Mouse (Mus musculus): Measurements from ENCODE around the gene Tyw1. TPM values are rescaled to one million over a fixed set of nuclear protein-coding genes. Genes with fewer than 3 reads are reported as not detected.

Tyw1 gene
- total and polyA plus RNA-seq, 3 experiments: 34.7 to 46.5 (median 37.1) TPM

GRCm38 (mm10) chr5:130344999-130345398 lies 89.6 kb downstream of the Tyw1 start:
- in situ Hi-C loops (cut with MboI; ENCODE audit: low pct_ligation_motif_present, low pct_unique_long_range_greater_than_20kb, low sequenced_read_pairs): no loop called here
- no peak overlapping the region for H3K27ac ChIP-seq (ENCODE audit: insufficient read depth, low read depth)
- H3K4me2 ChIP-seq (ENCODE audit: insufficient read depth, low read depth, poor library complexity, severe bottlenecking): no peak overlapping the region

GRCm38 (mm10) chr5:130345871-130346270 lies 90.5 kb downstream of the Tyw1 start:
- no peak overlapping the region for H3K4me3 ChIP-seq (replicated peaks in 1 of 3; ENCODE audit: low read depth in 2 of 3, low read length in 2 of 3, poor library complexity in 1 of 3)
- H3K79me2 ChIP-seq (replicated peaks; ENCODE audit: control insufficient read depth, extremely low read depth, insufficient read depth, poor library complexity, severe bottlenecking): no peaks in the 10 kb centered on the region
- H3K4me1 ChIP-seq (ENCODE audit: control insufficient read depth in 1 of 2, insufficient read depth in 2 of 2): no peaks in the 10 kb centered on the region
- H3K27me3 ChIP-seq (replicated peaks): no peaks in the 10 kb centered on the region
- no peak overlapping the region for H3K27ac ChIP-seq (ENCODE audit: insufficient read depth, low read depth)
- in situ Hi-C loops (cut with MboI; ENCODE audit: low pct_ligation_motif_present, low pct_unique_long_range_greater_than_20kb, low sequenced_read_pairs) (no loop called here), dilution Hi-C loops (cut with MboI; ENCODE audit: extremely low pct_ligation_motif_present, extremely low pct_unique_long_range_greater_than_20kb, low sequenced_read_pairs) (no loop called here)
- H3K9ac ChIP-seq (ENCODE audit: insufficient read depth, low read depth): no peak overlapping the region
- DNase-seq (ENCODE audit: extremely low read depth): no peak
- no peak overlapping the region for H3K4me2 ChIP-seq (ENCODE audit: insufficient read depth, low read depth, poor library complexity, severe bottlenecking)
- peaks cover 14 to 31% of the 10 kb centered on the region in 2 experiments for H3K36me3 ChIP-seq (replicated peaks in 1 of 2; ENCODE audit: control insufficient read depth in 1 of 2, insufficient read depth in 1 of 2, low read length in 1 of 2)
- H3K9me3 ChIP-seq (replicated peaks; ENCODE audit: low read length): no peaks in the 10 kb centered on the region
- TF ChIP-seq TBP (conservative IDR thresholded peaks at IDR 0.05; ENCODE audit: low read depth, low read length): no peak
- TF ChIP-seq ZC3H11A (IDR thresholded peaks at IDR 0.05; ENCODE audit: low read depth, low read length): no peak
- TF ChIP-seq PAX5 (IDR thresholded peaks at IDR 0.05; ENCODE audit: low read length): no peak
- TF ChIP-seq ZNF384 (IDR thresholded peaks at IDR 0.05; ENCODE audit: low read depth, low read length): no peak
- no peak for TF ChIP-seq CHD2 (IDR thresholded peaks at IDR 0.05; ENCODE audit: low read length)
- TF ChIP-seq CTCF (conservative IDR thresholded peaks at IDR 0.05 in 1 of 2, IDR thresholded peaks at IDR 0.05 in 1 of 2; ENCODE audit: low read depth in 2 of 2, low read length in 2 of 2): no peak
- no peak for TF ChIP-seq RAD21 (IDR thresholded peaks at IDR 0.05; ENCODE audit: low read depth, low read length)
- TF ChIP-seq GABPA (IDR thresholded peaks at IDR 0.05; ENCODE audit: insufficient replicate concordance, low read depth, low read length): no peak
- no peak for TF ChIP-seq UBTF (IDR thresholded peaks at IDR 0.05; ENCODE audit: low read depth, low read length)

More at GRCm38 (mm10) chr5:130344999-130345398, 89.6 kb downstream of the Tyw1 start:
- no peak for TF ChIP-seq KAT2A (IDR thresholded peaks at IDR 0.05; ENCODE audit: insufficient replicate concordance, low read length)
- no peak for TF ChIP-seq MEF2A (IDR thresholded peaks at IDR 0.05; ENCODE audit: borderline replicate concordance, low read depth, low read length)
- TF ChIP-seq POLR2AphosphoS2 (IDR thresholded peaks at IDR 0.05; ENCODE audit: low read depth, low read length): no peak
- no peak for TF ChIP-seq ZNF384 (IDR thresholded peaks at IDR 0.05; ENCODE audit: low read depth, low read length)
- TF ChIP-seq ELF1 (IDR thresholded peaks at IDR 0.05; ENCODE audit: low read depth, low read length): no peak
- no peak for TF ChIP-seq MAFK (IDR thresholded peaks at IDR 0.05; ENCODE audit: insufficient replicate concordance, low read length)
- TF ChIP-seq CHD1 (IDR thresholded peaks at IDR 0.05; ENCODE audit: low read depth, low read length): no peak
- no peak for TF ChIP-seq SIN3A (IDR thresholded peaks at IDR 0.05; ENCODE audit: low read length)
- Histone ChIP-seq H3K9ac (ENCODE audit: insufficient read depth, low read depth) (no peak overlapping the region), H3K4me1 (ENCODE audit: control insufficient read depth in 1 of 2, insufficient read depth in 2 of 2) (no peaks in the 10 kb centered on the region), H3K9me3 (replicated peaks; ENCODE audit: low read length) (no peaks in the 10 kb centered on the region), H3K27me3 (replicated peaks) (no peaks in the 10 kb centered on the region), H3K4me3 (replicated peaks in 1 of 3; ENCODE audit: low read depth in 2 of 3, low read length in 2 of 3, poor library complexity in 1 of 3) (no peak overlapping the region), H3K36me3 (replicated peaks in 1 of 2; ENCODE audit: control insufficient read depth in 1 of 2, insufficient read depth in 1 of 2, low read length in 1 of 2) (peaks cover 21 to 40% of the 10 kb centered on the region in 2 experiments), H3K79me2 (replicated peaks; ENCODE audit: control insufficient read depth, extremely low read depth, insufficient read depth, poor library complexity, severe bottlenecking) (no peaks in the 10 kb centered on the region)
- dilution Hi-C loops (cut with MboI; ENCODE audit: extremely low pct_ligation_motif_present, extremely low pct_unique_long_range_greater_than_20kb, low sequenced_read_pairs): no loop called here
- no peak for DNase-seq (ENCODE audit: extremely low read depth)
